34 mouse cellular contexts compared by ENCODE assay signal in genomic region chr9:27357893-27358292, GRCm38 (mm10). TPM values are rescaled to one million over a fixed set of nuclear protein-coding genes. Genes with fewer than 3 reads are reported as not detected.
"Had no signal": no experiment of that assay in that cellular context is flagged by ENCODE, and none has a peak within 500 bp of the region (broad histone marks: within the 10 kb centered on the region; RNA-seq: fewer than 3 reads in every experiment).

No protein-coding gene starts in this region.

- H3K4me2 ChIP-seq: embryonic facial prominence, embryonic 12.5 days; embryonic facial prominence, embryonic 13.5 days; embryonic facial prominence, embryonic 15.5 days; forebrain, embryonic 12.5 days; forebrain, embryonic 13.5 days; forebrain, embryonic 15.5 days had no signal

- H3K27me3 ChIP-seq: embryonic facial prominence, embryonic 12.5 days; embryonic facial prominence, embryonic 13.5 days; embryonic facial prominence, embryonic 15.5 days; forebrain, embryonic 12.5 days; forebrain, embryonic 13.5 days; forebrain, embryonic 15.5 days had no signal

- H3K36me3 ChIP-seq: embryonic facial prominence, embryonic 12.5 days; embryonic facial prominence, embryonic 13.5 days; embryonic facial prominence, embryonic 15.5 days; forebrain, embryonic 10.5 days; forebrain, embryonic 12.5 days; forebrain, embryonic 15.5 days had no signal

- H3K9me3 ChIP-seq: embryonic facial prominence, embryonic 10.5 days; embryonic facial prominence, embryonic 12.5 days; embryonic facial prominence, embryonic 13.5 days; embryonic facial prominence, embryonic 15.5 days; forebrain, embryonic 10.5 days; forebrain, embryonic 12.5 days; forebrain, embryonic 13.5 days; forebrain, embryonic 15.5 days had no signal

- DNase-seq: cerebellum, adult 9-10 months; cerebellum, adult 9-11 months; cerebellum, postnatal 10 days; cerebellum, postnatal 14 days; cerebellum, postnatal 25 days; cerebellum, postnatal 36 days; embryo, embryonic 11 days; forebrain, postnatal 0 days; gastrocnemius, adult 2 months; gastrocnemius, postnatal 10 days; gastrocnemius, postnatal 14 days; gastrocnemius, postnatal 25 days; gastrocnemius, postnatal 36 days; heart, adult 18-20 months; heart, adult 2 months had no signal

- H3K9ac ChIP-seq: embryonic facial prominence, embryonic 12.5 days; embryonic facial prominence, embryonic 13.5 days; embryonic facial prominence, embryonic 15.5 days; forebrain, embryonic 12.5 days; forebrain, embryonic 13.5 days; forebrain, embryonic 15.5 days; forebrain, postnatal 0 days had no signal

- H3K4me3 ChIP-seq: embryonic facial prominence, embryonic 10.5 days; embryonic facial prominence, embryonic 12.5 days; embryonic facial prominence, embryonic 13.5 days; embryonic facial prominence, embryonic 15.5 days; erythroblast, embryonic 14.5 days; forebrain, embryonic 10.5 days; forebrain, embryonic 12.5 days; forebrain, embryonic 13.5 days; forebrain, embryonic 15.5 days; gastrocnemius, adult 2 months; heart, adult 2 months had no signal

- H3K27ac ChIP-seq: embryonic facial prominence, embryonic 10.5 days; embryonic facial prominence, embryonic 12.5 days; embryonic facial prominence, embryonic 13.5 days; embryonic facial prominence, embryonic 15.5 days; forebrain, embryonic 10.5 days; forebrain, embryonic 12.5 days; forebrain, embryonic 13.5 days; forebrain, embryonic 15.5 days; gastrocnemius, adult 2 months; heart, adult 2 months had no signal

- H3K4me1 ChIP-seq: embryonic facial prominence, embryonic 10.5 days; embryonic facial prominence, embryonic 12.5 days; embryonic facial prominence, embryonic 13.5 days; embryonic facial prominence, embryonic 15.5 days; forebrain, embryonic 10.5 days; forebrain, embryonic 12.5 days; forebrain, embryonic 13.5 days had no signal

RNA-seq across cellular contexts. Expression of gene Spata19, which starts 38.7 kb away (rescaled TPM):
- total RNA-seq: common myeloid progenitor, adult 5-6 weeks; forebrain, postnatal 0 days; gastrocnemius, adult 18-20 months; gastrocnemius, adult 2 months; gastrocnemius, adult 8-10 months; gastrocnemius, postnatal 10 days; gastrocnemius, postnatal 14 days; gastrocnemius, postnatal 25 days; gastrocnemius, postnatal 36 days; gastrocnemius, postnatal 4 days; granulocyte monocyte progenitor cell, adult 5-6 weeks; heart, adult 18-20 months; heart, adult 2 months; heart, adult 8-10 months had no signal
- polyA plus RNA-seq: embryonic facial prominence, embryonic 10.5 days; embryonic facial prominence, embryonic 11.5 days; embryonic facial prominence, embryonic 12.5 days; embryonic facial prominence, embryonic 13.5 days; embryonic facial prominence, embryonic 14.5 days; embryonic facial prominence, embryonic 15.5 days; erythroblast, embryonic 14.5 days; forebrain, embryonic 10.5 days; forebrain, embryonic 11.5 days; forebrain, embryonic 12.5 days; forebrain, embryonic 13.5 days; forebrain, embryonic 15.5 days; forebrain, embryonic 16.5 days; forebrain, postnatal 0 days had no signal

RNA-seq across cellular contexts. Expression of gene Igsf9b, which starts 58.9 kb away (rescaled TPM):
- polyA plus RNA-seq: erythroblast, embryonic 14.5 days had no signal
